Mouse (Mus musculus) limb, embryonic 15.5 days (tissue): Measurements from ENCODE around the gene Plxna1. TPM values are rescaled to one million over a fixed set of nuclear protein-coding genes. Genes with fewer than 3 reads are reported as not detected.
A peak's percentile ranks its signal among the peaks of the same experiment; 100 is the strongest.

Source experiments
- ATAC-seq: fragments of 200-750 bp; cut with Nextera tagmentation; 2 replicates; pipeline ENCODE4 v1.8.0; 2017; ENCODE audit warnings: low read depth, moderate TSS enrichment; ENCODE audit not compliant: insufficient number of reproducible peaks, low FRiP score, low TSS enrichment
- H3K27ac ChIP-seq: fragments of 300-500 bp; sonication (generic); 2 replicates; pipeline ENCODE4 v1.5.1; 2015; ENCODE audit warnings: moderate library complexity, mild to moderate bottlenecking, inconsistent platforms
- H3K27me3 ChIP-seq: fragments of 300-500 bp; sonication (generic); 2 replicates; pipeline ENCODE4 v1.6.1; 2015; ENCODE audit warnings: inconsistent platforms
- H3K36me3 ChIP-seq: fragments of 300-500 bp; sonication (generic); 2 replicates; pipeline ENCODE4 v1.6.1; 2015; ENCODE audit warnings: inconsistent platforms
- H3K4me1 ChIP-seq: fragments of 300-500 bp; sonication (generic); 2 replicates; pipeline ENCODE4 v1.6.1; 2015; ENCODE audit warnings: inconsistent platforms
- H3K4me2 ChIP-seq: fragments of 300-500 bp; sonication (generic); 2 replicates; pipeline ENCODE4 v1.6.1; 2015; ENCODE audit warnings: mild to moderate bottlenecking, inconsistent platforms
- H3K4me3 ChIP-seq: fragments of 300-500 bp; sonication (generic); 2 replicates; pipeline ENCODE4 v1.5.1; 2015; ENCODE audit warnings: mild to moderate bottlenecking, inconsistent platforms
- H3K9ac ChIP-seq: fragments of 300-500 bp; sonication (generic); 2 replicates; pipeline ENCODE4 v1.6.1; 2015; ENCODE audit warnings: inconsistent platforms
- H3K9me3 ChIP-seq: fragments of 300-500 bp; sonication (generic); 2 replicates; pipeline ENCODE4 v1.6.1; 2016; ENCODE audit warnings: inconsistent platforms
- WGBS: fragments of 180-500 bp; shearing (Covaris S2); methylation state at CpG from one replicate; pipeline ENCODE4 v1.1.7; 2015; 5-methylcytosine and 5-hydroxymethylcytosine counted together
- polyA plus RNA-seq: library from polyadenylated mRNA; unstranded; fragments of >200 nt; fragmentation: Nextera tagmentation; extraction: Ambion mirVana; gene quantifications from 2 replicates; pipeline ENCODE4 v1.2.1, GENCODE M21; 2015

The Plxna1 gene
- polyA plus RNA-seq, 1 experiment from 2014 or later: 31.8 TPM

GRCm38 (mm10) chr6:89286700-89287428 lies 75.6 kb downstream of the Plxna1 start:
- Histone ChIP-seq H3K9me3 (no peaks in the 10 kb centered on the region), H3K36me3 (no peaks in the 10 kb centered on the region), H3K9ac (no peak overlapping the region), H3K4me2 (no peak overlapping the region), H3K27me3 (no peaks in the 10 kb centered on the region), H3K4me1 (peaks cover 6% of the 10 kb centered on the region; the same call in 1 of the 2 replicates), H3K4me3 (no peak overlapping the region), H3K27ac (no peak overlapping the region)
- no peak for ATAC-seq
- 46% methylated on average over 6 of the region's 6 CpGs for whole genome bisulfite sequencing

- ATAC-seq: no peak
- WGBS: 69% methylated on average over 3 of the region's 3 CpGs
- no peaks in the 10 kb centered on the region for H3K27me3 ChIP-seq
Observed at GRCm38 (mm10) chr6:89286286-89286655, 76.1 kb downstream of the Plxna1 start.

GRCm38 (mm10) chr6:89285561-89286285 lies 76.7 kb downstream of the Plxna1 start:
- Histone ChIP-seq H3K27ac (no peak overlapping the region), H3K9me3 (no peaks in the 10 kb centered on the region), H3K36me3 (no peaks in the 10 kb centered on the region), H3K27me3 (no peaks in the 10 kb centered on the region), H3K9ac (no peak overlapping the region), H3K4me3 (no peak overlapping the region), H3K4me1 (peaks cover 13% of the 10 kb centered on the region; the same call in 1 of the 2 replicates), H3K4me2 (no peak overlapping the region)
- 42% methylated on average over 8 of the region's 9 CpGs for WGBS
- no peak for ATAC-seq

More at GRCm38 (mm10) chr6:89286286-89286655, 76.1 kb downstream of the Plxna1 start:
- Histone ChIP-seq H3K9me3 (no peaks in the 10 kb centered on the region), H3K27ac (no peak overlapping the region), H3K4me2 (no peak overlapping the region), H3K4me1 (peaks cover 12% of the 10 kb centered on the region; the same call in 1 of the 2 replicates), H3K36me3 (no peaks in the 10 kb centered on the region), H3K4me3 (no peak overlapping the region), H3K9ac (no peak overlapping the region)

GRCm38 (mm10) chr6:89285116-89285515 lies 77.3 kb downstream of the Plxna1 start:
- Histone ChIP-seq H3K4me3 (no peak overlapping the region), H3K36me3 (no peaks in the 10 kb centered on the region), H3K4me1 (peaks cover 13% of the 10 kb centered on the region; the same call in 1 of the 2 replicates), H3K27me3 (no peaks in the 10 kb centered on the region), H3K9me3 (no peaks in the 10 kb centered on the region), H3K27ac (no peak overlapping the region), H3K4me2 (no peak overlapping the region), H3K9ac (no peak overlapping the region)
- ATAC-seq: no peak

- Histone ChIP-seq H3K4me1 (peaks cover 13% of the 10 kb centered on the region; the same call in 1 of the 2 replicates), H3K4me3 (no peak overlapping the region), H3K9ac (no peak overlapping the region), H3K27ac (no peak overlapping the region), H3K4me2 (no peak overlapping the region), H3K9me3 (no peaks in the 10 kb centered on the region), H3K27me3 (no peaks in the 10 kb centered on the region), H3K36me3 (no peaks in the 10 kb centered on the region)
- WGBS: 93% methylated on average over 4 of the region's 4 CpGs
- ATAC-seq: no peak
Observed at GRCm38 (mm10) chr6:89283095-89283494, 79.3 kb downstream of the Plxna1 start.

GRCm38 (mm10) chr6:89282626-89283025 lies 79.8 kb downstream of the Plxna1 start:
- no peaks in the 10 kb centered on the region for H3K9me3 ChIP-seq
- H3K9ac ChIP-seq: no peak overlapping the region
- H3K4me2 ChIP-seq: no peak overlapping the region
- no peak overlapping the region for H3K27ac ChIP-seq
- peaks cover 13% of the 10 kb centered on the region; the same call in 1 of the 2 replicates for H3K4me1 ChIP-seq
- no peak overlapping the region for H3K4me3 ChIP-seq
- H3K36me3 ChIP-seq: no peaks in the 10 kb centered on the region
- no peak for ATAC-seq
- H3K27me3 ChIP-seq: no peaks in the 10 kb centered on the region
- WGBS: 39% methylated on average over 5 of the region's 5 CpGs

GRCm38 (mm10) chr6:89281492-89282332 lies 80.7 kb downstream of the Plxna1 start:
- 11% methylated on average over 16 of the region's 16 CpGs for WGBS
- Histone ChIP-seq H3K4me1 (peaks cover 10% of the 10 kb centered on the region; the same call in 1 of the 2 replicates), H3K4me2 (0 out of 2 replicates have a peak overlapping the region, but pooled peaks have one; percentile 3), H3K27me3 (no peaks in the 10 kb centered on the region), H3K9me3 (no peaks in the 10 kb centered on the region), H3K4me3 (no peak overlapping the region), H3K9ac (no peak overlapping the region), H3K36me3 (no peaks in the 10 kb centered on the region), H3K27ac (no peak overlapping the region)
- ATAC-seq: no peak

GRCm38 (mm10) chr6:89280555-89280954 lies 81.9 kb downstream of the Plxna1 start:
- Histone ChIP-seq H3K9ac (no peak overlapping the region), H3K4me3 (no peak overlapping the region), H3K9me3 (no peaks in the 10 kb centered on the region), H3K4me2 (no peak overlapping the region), H3K27me3 (no peaks in the 10 kb centered on the region), H3K36me3 (no peaks in the 10 kb centered on the region), H3K27ac (no peak overlapping the region), H3K4me1 (peaks cover 10% of the 10 kb centered on the region; the same call in 1 of the 2 replicates)
- 86% methylated on average over 4 of the region's 4 CpGs for whole genome bisulfite sequencing
- no peak for ATAC-seq

- Histone ChIP-seq H3K9me3 (no peaks in the 10 kb centered on the region), H3K36me3 (no peaks in the 10 kb centered on the region), H3K27me3 (no peaks in the 10 kb centered on the region), H3K27ac (no peak overlapping the region), H3K4me2 (no peak overlapping the region), H3K4me1 (peaks cover 7% of the 10 kb centered on the region; the same call in 1 of the 2 replicates), H3K9ac (no peak overlapping the region), H3K4me3 (no peak overlapping the region)
- 51% methylated on average over 10 of the region's 10 CpGs for WGBS
- ATAC-seq: no peak
Observed at GRCm38 (mm10) chr6:89271731-89272475, 90.5 kb downstream of the Plxna1 start.

GRCm38 (mm10) chr6:89267181-89267580 lies 95.2 kb downstream of the Plxna1 start:
- no peak for ATAC-seq
- Histone ChIP-seq H3K4me3 (no peak overlapping the region), H3K27me3 (no peaks in the 10 kb centered on the region), H3K4me2 (no peak overlapping the region), H3K9me3 (no peaks in the 10 kb centered on the region), H3K27ac (no peak overlapping the region), H3K36me3 (no peaks in the 10 kb centered on the region), H3K4me1 (peaks cover 3% of the 10 kb centered on the region; the same call in 1 of the 2 replicates), H3K9ac (no peak overlapping the region)
- WGBS: 77% methylated on average over 5 of the region's 5 CpGs
